Mouse (Mus musculus): ENCODE data around the gene Mfsd2b.

GRCm38 (mm10) chr12:4843741-4844140 is 30.4 kb downstream of the Mfsd2b start:
- TF ChIP-seq POLR2A (IDR thresholded peaks at IDR 0.05; ENCODE audit: borderline replicate concordance, insufficient read depth, low read length) (no peak), CTCF (IDR thresholded peaks at IDR 0.05; ENCODE audit: borderline replicate concordance, insufficient read depth, low read depth, low read length) (no peak)

All from cerebellum, adult 2 months (tissue).